8 mouse cellular contexts compared by ENCODE assay signal in the genomic region with DNA sequence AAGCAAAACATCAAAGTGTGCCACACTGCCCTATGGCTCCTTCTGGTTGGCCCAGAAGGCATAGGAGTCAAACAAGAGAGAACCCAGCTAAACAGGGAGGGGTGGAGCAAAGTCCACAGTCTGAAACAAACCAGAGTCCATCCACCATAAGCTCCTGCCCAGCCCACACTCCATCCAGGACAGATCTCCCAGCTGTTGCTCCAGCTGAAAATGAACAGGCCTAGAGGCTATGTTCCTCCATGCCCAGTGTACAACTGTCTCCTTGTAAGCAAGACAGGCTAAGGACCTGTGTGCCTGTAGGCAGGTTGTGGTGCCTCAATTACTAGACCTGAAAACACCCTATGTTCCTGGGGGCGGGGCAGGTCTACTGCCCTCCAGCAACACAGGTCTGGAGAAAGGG. TPM values are rescaled to one million over a fixed set of nuclear protein-coding genes. Genes with fewer than 3 reads are reported as not detected.
DNase-seq lines count a peak whose midpoint lies in the region; ATAC-seq and TF ChIP-seq lines count a peak whose summit lies in the region.

No protein-coding gene starts in this region.

- no peak overlapping the region for H3K4me2 ChIP-seq in lung, postnatal 0 days (replicated peaks; ENCODE audit: low read depth, low read length)
- H3K4me2 ChIP-seq in hindbrain, embryonic 16.5 days (ENCODE audit: low read length), result peak overlapping the region; percentile 89
- H3K4me2 ChIP-seq in stomach, postnatal 0 days (replicated peaks; ENCODE audit: low read depth), result peak overlapping the region; percentile 94

- no peaks in the 10 kb centered on the region for H3K36me3 ChIP-seq in lung, postnatal 0 days (ENCODE audit: insufficient read depth, low read length)
- no peaks in the 10 kb centered on the region for H3K36me3 ChIP-seq in hindbrain, embryonic 16.5 days (ENCODE audit: control insufficient read depth, insufficient read depth, low read length)
- H3K36me3 ChIP-seq in stomach, postnatal 0 days (ENCODE audit: control insufficient read depth, insufficient read depth, low read length), result no peaks in the 10 kb centered on the region

- DNase-seq in lung, postnatal 0 days (ENCODE audit: low spot score), result no peak
- no peak for DNase-seq in lung, postnatal 14 days
- DNase-seq in liver, result peak; percentile 38
- DNase-seq in stomach, postnatal 0 days (ENCODE audit: low spot score), result peak; percentile 78
- no peak for DNase-seq in layer of hippocampus, postnatal 10 days (ENCODE audit: low spot score in 2 of 2)
- DNase-seq in layer of hippocampus, adult 18-20 months (ENCODE audit: low spot score in 2 of 2), result no peak

- no peaks in the 10 kb centered on the region for H3K27me3 ChIP-seq in lung, postnatal 0 days (replicated peaks; ENCODE audit: insufficient read depth, low read length)
- no peaks in the 10 kb centered on the region for H3K27me3 ChIP-seq in hindbrain, embryonic 16.5 days (replicated peaks; ENCODE audit: control insufficient read depth, insufficient read depth, low read length)
- no peaks in the 10 kb centered on the region for H3K27me3 ChIP-seq in stomach, postnatal 0 days (ENCODE audit: control insufficient read depth, insufficient read depth, low read length)

- 75% methylated on average over 1 of the region's 1 CpGs for WGBS in lung, postnatal 0 days
- WGBS in hindbrain, embryonic 16.5 days, result 83% methylated on average over 1 of the region's 1 CpGs
- 47% methylated on average over 1 of the region's 1 CpGs for WGBS in stomach, postnatal 0 days

- TF ChIP-seq CTCF in lung, postnatal 0 days (IDR thresholded peaks at IDR 0.05), result no peak
- no peak for TF ChIP-seq CTCF in stomach, postnatal 0 days (IDR thresholded peaks at IDR 0.05; ENCODE audit: low read depth)

- no peaks in the 10 kb centered on the region for H3K9me3 ChIP-seq in lung, postnatal 0 days (ENCODE audit: low read length)
- H3K9me3 ChIP-seq in hindbrain, embryonic 16.5 days (ENCODE audit: control insufficient read depth, low read length), result no peaks in the 10 kb centered on the region
- H3K9me3 ChIP-seq in stomach, postnatal 0 days (ENCODE audit: control insufficient read depth, low read length), result no peaks in the 10 kb centered on the region

- ATAC-seq in lung, postnatal 0 days, result no peak
- ATAC-seq in hindbrain, embryonic 16.5 days, result no peak
- ATAC-seq in stomach, postnatal 0 days (ENCODE audit: low FRiP score, low TSS enrichment), result peak; percentile 64
- ATAC-seq in frontal cortex, adult (ENCODE audit: low TSS enrichment), result no peak

- TF ChIP-seq EP300 in lung, postnatal 0 days (IDR thresholded peaks at IDR 0.05), result no peak
- no peak for TF ChIP-seq EP300 in stomach, postnatal 0 days (optimal IDR thresholded peaks at IDR 0.05)

- H3K4me3 ChIP-seq in lung, postnatal 0 days (ENCODE audit: low read depth, low read length), result no peak overlapping the region
- H3K4me3 ChIP-seq in hindbrain, embryonic 16.5 days (ENCODE audit: low read length), result peak overlapping the region; percentile 73; the same call in 1 of the 2 replicates
- H3K4me3 ChIP-seq in stomach, postnatal 0 days (ENCODE audit: low read depth, low read length), result no peak overlapping the region

- 0 out of 2 replicates have a peak overlapping the region, but pooled peaks have one; percentile 93 for H3K27ac ChIP-seq in lung, postnatal 0 days (ENCODE audit: low read length)
- no peak overlapping the region for H3K27ac ChIP-seq in hindbrain, embryonic 16.5 days (ENCODE audit: low read depth, low read length)
- H3K27ac ChIP-seq in stomach, postnatal 0 days (replicated peaks), result peak overlapping the region; percentile 95

- peaks cover 8% of the 10 kb centered on the region; the same call in 1 of the 2 replicates for H3K4me1 ChIP-seq in lung, postnatal 0 days (ENCODE audit: insufficient read depth, low read depth, low read length)
- peaks cover 10% of the 10 kb centered on the region for H3K4me1 ChIP-seq in hindbrain, embryonic 16.5 days (ENCODE audit: control insufficient read depth, insufficient read depth, low read depth, low read length)
- H3K4me1 ChIP-seq in stomach, postnatal 0 days (replicated peaks; ENCODE audit: control insufficient read depth, insufficient read depth), result peaks cover 9% of the 10 kb centered on the region

- H3K9ac ChIP-seq in lung, postnatal 0 days (replicated peaks; ENCODE audit: low read depth), result no peak overlapping the region
- H3K9ac ChIP-seq in hindbrain, embryonic 16.5 days (ENCODE audit: low read depth, low read length), result peak overlapping the region; percentile 9; the same call in 1 of the 2 replicates
- peak overlapping the region; percentile 80 for H3K9ac ChIP-seq in stomach, postnatal 0 days (ENCODE audit: low read length)

RNA-seq across cellular contexts. Expression of a gene that starts 2.6 kb away (rescaled TPM):
- polyA plus RNA-seq in lung, postnatal 0 days (2015; fragmentation: Nextera tagmentation; extraction: Ambion mirVana), result 5.7 and 6.4 TPM in 2 replicates
- polyA plus RNA-seq in hindbrain, embryonic 16.5 days (2015; fragmentation: Nextera tagmentation; extraction: Ambion mirVana), result 8.5 and 10.6 TPM in 2 replicates
- polyA plus RNA-seq in stomach, postnatal 0 days (2015; fragmentation: Nextera tagmentation; extraction: Ambion mirVana), result 8.9 and 10.6 TPM in 2 replicates
- 1 to 10 TPM; 4.2 to 4.3 TPM for total RNA-seq in layer of hippocampus, postnatal 10 days (2021)
- 1 to 10 TPM; 5.3 TPM for total RNA-seq in layer of hippocampus, adult 18-20 months (2021)

RNA-seq across cellular contexts. Expression of a gene that starts 15.5 kb away (rescaled TPM):
- polyA plus RNA-seq in lung, postnatal 0 days (2015; fragmentation: Nextera tagmentation; extraction: Ambion mirVana), result 5.5 and 6.6 TPM in 2 replicates
- 16.3 and 27.7 TPM in 2 replicates for polyA plus RNA-seq in hindbrain, embryonic 16.5 days (2015; fragmentation: Nextera tagmentation; extraction: Ambion mirVana)
- 2.8 and 3.1 TPM in 2 replicates for polyA plus RNA-seq in stomach, postnatal 0 days (2015; fragmentation: Nextera tagmentation; extraction: Ambion mirVana)
- 10 to 100 TPM; 25.4 to 25.7 TPM for total RNA-seq in layer of hippocampus, postnatal 10 days (2021)
- 10 to 100 TPM; 10.0 to 10.3 TPM for total RNA-seq in layer of hippocampus, adult 18-20 months (2021)

RNA-seq across cellular contexts. Expression of a gene that starts 37.4 kb away (rescaled TPM):
- 20.7 and 26.5 TPM in 2 replicates for polyA plus RNA-seq in lung, postnatal 0 days (2015; fragmentation: Nextera tagmentation; extraction: Ambion mirVana)
- 13.0 and 14.2 TPM in 2 replicates for polyA plus RNA-seq in hindbrain, embryonic 16.5 days (2015; fragmentation: Nextera tagmentation; extraction: Ambion mirVana)
- polyA plus RNA-seq in stomach, postnatal 0 days (2015; fragmentation: Nextera tagmentation; extraction: Ambion mirVana), result 11.6 and 11.7 TPM in 2 replicates
- total RNA-seq in layer of hippocampus, postnatal 10 days (2021), result 10 to 100 TPM; 23.8 to 26.5 TPM
- 10 to 100 TPM in 1 of 2 experiments, 1 to 10 TPM in 1; 9.8 to 15.4 TPM for total RNA-seq in layer of hippocampus, adult 18-20 months (2021)

Comparison
In these comparisons a context has a peak if more than half of its experiments do, and no peak if none do; other contexts are left out.
1. DNase-seq: peak in liver (single experiment) and stomach, postnatal 0 days (single experiment); none in lung, postnatal 0 days (single experiment), lung, postnatal 14 days (single experiment), layer of hippocampus, postnatal 10 days (0 of 2) and layer of hippocampus, adult 18-20 months (0 of 2).